Comparison of ENCODE assay signal across 11 mouse cellular contexts in genomic region chr1:152612535-152613157, GRCm38 (mm10).
DNase-seq lines count a peak whose midpoint lies in the region; ATAC-seq and TF ChIP-seq lines count a peak whose summit lies in the region.
"Had no signal": no experiment of that assay in that cellular context is flagged by ENCODE, and none has a peak within 500 bp of the region (broad histone marks: within the 10 kb centered on the region; RNA-seq: fewer than 3 reads in every experiment).

No protein-coding gene starts in this region.

- 0 out of 2 replicates have a peak, but pooled peaks cover 3% of the 10 kb centered on the region for H3K36me3 ChIP-seq in neural tube, embryonic 13.5 days
- H3K36me3 ChIP-seq in liver, embryonic 11.5 days (ENCODE audit: control insufficient read depth, insufficient read depth, low read length), result no peaks in the 10 kb centered on the region

- H3K27ac ChIP-seq in gastrocnemius, adult 2 months, result peak overlapping the region; percentile 58
- 0 out of 2 replicates have a peak overlapping the region, but pooled peaks have one; percentile 5 for H3K27ac ChIP-seq in neural tube, embryonic 13.5 days (replicated peaks)
- no peak overlapping the region for H3K27ac ChIP-seq in liver, embryonic 11.5 days (ENCODE audit: low read depth, low read length)

- no peak for ATAC-seq in neural tube, embryonic 13.5 days (ENCODE audit: low read depth)
- no peak for ATAC-seq in liver, embryonic 11.5 days (replicated peaks; ENCODE audit: low FRiP score)

- H3K4me1 ChIP-seq in neural tube, embryonic 13.5 days (replicated peaks), result peaks cover 27% of the 10 kb centered on the region
- peaks cover 52% of the 10 kb centered on the region for H3K4me1 ChIP-seq in liver, embryonic 11.5 days (replicated peaks; ENCODE audit: control insufficient read depth, insufficient read depth, low read length)

- no peak overlapping the region for H3K4me2 ChIP-seq in neural tube, embryonic 13.5 days
- H3K4me2 ChIP-seq in liver, embryonic 11.5 days, result peak overlapping the region; percentile 25

- DNase-seq in gastrocnemius, adult 2 months, result peak; percentile 15
- no peak for DNase-seq in gastrocnemius, postnatal 4 days (ENCODE audit: low spot score in 2 of 2)
- DNase-seq in neural tube, embryonic 10.5 days (ENCODE audit: extremely low spot score, low spot score), result no peak
- DNase-seq in liver, embryonic 11.5 days (ENCODE audit: low spot score), result no peak
- no peak for DNase-seq in spleen, adult 18-20 months
- DNase-seq in right cerebral cortex, postnatal 25 days, result no peak
- DNase-seq in frontal cortex, postnatal 10 days (ENCODE audit: low spot score in 2 of 2), result no peak
- DNase-seq: cerebellum, adult 11 months; gastrocnemius, postnatal 36 days had no signal

- H3K4me3 ChIP-seq in gastrocnemius, adult 2 months, result peak overlapping the region; percentile 14
- H3K4me3 ChIP-seq in neural tube, embryonic 13.5 days, result no peak overlapping the region
- H3K4me3 ChIP-seq in liver, embryonic 11.5 days (ENCODE audit: low read depth, low read length), result no peak overlapping the region
- H3K4me3 ChIP-seq: myocyte had no signal

- no peaks in the 10 kb centered on the region for H3K27me3 ChIP-seq in neural tube, embryonic 13.5 days
- H3K27me3 ChIP-seq in liver, embryonic 11.5 days (replicated peaks; ENCODE audit: control insufficient read depth, insufficient read depth, low read length), result no peaks in the 10 kb centered on the region

- 81% methylated on average over 12 of the region's 12 CpGs for WGBS in neural tube, embryonic 13.5 days
- WGBS in liver, embryonic 11.5 days, result 42% methylated on average over 12 of the region's 12 CpGs

- intact Hi-C loops in gastrocnemius, adult 2 months (cut with DNase I), result loop anchor here (5.0 kb wide), 1 partner anchor 35 kb away; no protein-coding TSS in a partner anchor

- no peaks in the 10 kb centered on the region for H3K9me3 ChIP-seq in neural tube, embryonic 13.5 days
- H3K9me3 ChIP-seq in liver, embryonic 11.5 days (ENCODE audit: control insufficient read depth, low read length), result no peaks in the 10 kb centered on the region

- H3K9ac ChIP-seq in neural tube, embryonic 13.5 days, result no peak overlapping the region
- no peak overlapping the region for H3K9ac ChIP-seq in liver, embryonic 11.5 days (ENCODE audit: low read depth, low read length)

- no peak for TF ChIP-seq CTCF in gastrocnemius, adult 2 months (IDR thresholded peaks at IDR 0.05)
